Mouse (Mus musculus): ENCODE measurements around the gene Mccc2. TPM values are rescaled to one million over a fixed set of nuclear protein-coding genes. Genes with fewer than 3 reads are reported as not detected.
A peak's percentile ranks its signal among the peaks of the same experiment; 100 is the strongest.

Mccc2 gene
- total RNA-seq, 1 experiment from 2014 or later, result 24.2 TPM

- no peak for ATAC-seq (replicated peaks; ENCODE audit: low read depth, poor library complexity, severe bottlenecking)
Observed at GRCm38 (mm10) chr13:99943525-99943924, 71.9 kb downstream of the Mccc2 start.

GRCm38 (mm10) chr13:99940601-99941000, 74.8 kb downstream of the Mccc2 start:
- no peak for ATAC-seq (replicated peaks; ENCODE audit: low read depth, poor library complexity, severe bottlenecking)

GRCm38 (mm10) chr13:99939320-99939671, 76.1 kb downstream of the Mccc2 start:
- peak; percentile 89 for ATAC-seq (replicated peaks; ENCODE audit: low read depth, poor library complexity, severe bottlenecking)

GRCm38 (mm10) chr13:99938606-99939319, 76.7 kb downstream of the Mccc2 start:
- ATAC-seq (replicated peaks; ENCODE audit: low read depth, poor library complexity, severe bottlenecking), result peak; percentile 81

- no peak for ATAC-seq (replicated peaks; ENCODE audit: low read depth, poor library complexity, severe bottlenecking)
Observed at GRCm38 (mm10) chr13:99937741-99938140, 77.7 kb downstream of the Mccc2 start.

GRCm38 (mm10) chr13:99932406-99932805, 83.0 kb downstream of the Mccc2 start:
- peak; percentile 81 for ATAC-seq (replicated peaks; ENCODE audit: low read depth, poor library complexity, severe bottlenecking)

- no peak for ATAC-seq (replicated peaks; ENCODE audit: low read depth, poor library complexity, severe bottlenecking)
Observed at GRCm38 (mm10) chr13:99931502-99931901, 83.9 kb downstream of the Mccc2 start.

- ATAC-seq (replicated peaks; ENCODE audit: low read depth, poor library complexity, severe bottlenecking), result no peak
Observed at GRCm38 (mm10) chr13:99926249-99926648, 89.2 kb downstream of the Mccc2 start.

GRCm38 (mm10) chr13:99915632-99916031, 99.8 kb downstream of the Mccc2 start:
- ATAC-seq (replicated peaks; ENCODE audit: low read depth, poor library complexity, severe bottlenecking), result no peak

GRCm38 (mm10) chr13:99900965-99901364, 114.5 kb downstream of the Mccc2 start, which contains the start of gene Cartpt:
TSS of gene Cartpt (minus strand) at chr13:99901091.
- no peak for ATAC-seq (replicated peaks; ENCODE audit: low read depth, poor library complexity, severe bottlenecking)

GRCm38 (mm10) chr13:99900557-99900892, 114.9 kb downstream of the Mccc2 start:
- ATAC-seq (replicated peaks; ENCODE audit: low read depth, poor library complexity, severe bottlenecking), result peak; percentile 99

- ATAC-seq (replicated peaks; ENCODE audit: low read depth, poor library complexity, severe bottlenecking), result no peak
Observed at GRCm38 (mm10) chr13:99899670-99900556, 115.5 kb downstream of the Mccc2 start.

GRCm38 (mm10) chr13:99898816-99899215, 116.6 kb downstream of the Mccc2 start:
- no peak for ATAC-seq (replicated peaks; ENCODE audit: low read depth, poor library complexity, severe bottlenecking)

Other genes starting within 250 kb of the Mccc2 start
- gene Cartpt, start 114.5 kb downstream of the Mccc2 start, total RNA-seq (2017), result not detected in 2 replicates
- 66.5 and 72.8 TPM in 2 replicates for gene Bdp1, start 88.4 kb upstream of the Mccc2 start, total RNA-seq (2017)
- 71.2 and 153 TPM in 2 replicates for gene Serf1, start 92.4 kb upstream of the Mccc2 start, total RNA-seq (2017)
- gene Smn1, start 109.2 kb upstream of the Mccc2 start, total RNA-seq (2017), result 52.2 and 54.5 TPM in 2 replicates
- 7.0 and 8.7 TPM in 2 replicates for gene Naip2, start 186.5 kb upstream of the Mccc2 start, total RNA-seq (2017)
- gene Naip5, start 230.7 kb upstream of the Mccc2 start, total RNA-seq (2017), result 10.0 and 11.7 TPM in 2 replicates

Measured in common myeloid progenitor, adult 5-6 weeks (primary cell).